Mouse (Mus musculus) hindbrain, postnatal 0 days (tissue): ENCODE measurements around the gene Bcat2. TPM values are rescaled to one million over a fixed set of nuclear protein-coding genes. Genes with fewer than 3 reads are reported as not detected.

Experiments used
- ATAC-seq: fragments of 200-750 bp; cut with Nextera tagmentation; 2 replicates; pipeline ENCODE4 v1.8.0; 2017; ENCODE audit warnings: mild to moderate bottlenecking, moderate TSS enrichment, moderate library complexity
- DNase-seq: peaks from one replicate; pipeline ENCODE4 v3.0.0-alpha.2; 2015; ENCODE audit warnings: low spot score
- H3K27ac ChIP-seq: fragments of 300-500 bp; sonication (generic); 2 replicates; pipeline ENCODE4 v1.5.1; 2014; ENCODE audit warnings: mild to moderate bottlenecking
- H3K27me3 ChIP-seq: fragments of 300-500 bp; sonication (generic); 2 replicates; pipeline ENCODE4 v1.6.1; 2014; ENCODE audit warnings: low read length, mixed read lengths; ENCODE audit not compliant: insufficient read depth
- H3K36me3 ChIP-seq: fragments of 300-500 bp; sonication (generic); 2 replicates; pipeline ENCODE4 v1.6.1; 2014; ENCODE audit warnings: low read length, mixed read lengths; ENCODE audit not compliant: insufficient read depth
- H3K4me1 ChIP-seq: fragments of 300-500 bp; sonication (generic); 2 replicates; pipeline ENCODE4 v1.6.1; 2014; ENCODE audit warnings: antibody characterized with exemption, low read length, mixed read lengths; ENCODE audit not compliant: insufficient read depth
- H3K4me2 ChIP-seq: fragments of 300-500 bp; sonication (generic); 2 replicates; pipeline ENCODE4 v1.6.1; 2014; ENCODE audit warnings: low read depth, mild to moderate bottlenecking, low read length, moderate library complexity, mixed read lengths
- H3K4me3 ChIP-seq: fragments of 300-500 bp; sonication (generic); 2 replicates; pipeline ENCODE4 v1.5.1; 2014; ENCODE audit warnings: low read length
- H3K9ac ChIP-seq: fragments of 300-500 bp; sonication (generic); replicated peaks from 2 replicates; pipeline ENCODE4 v1.6.1; 2014; ENCODE audit warnings: mild to moderate bottlenecking, low read length, moderate library complexity, mixed read lengths
- H3K9me3 ChIP-seq: fragments of 300-500 bp; sonication (generic); 2 replicates; pipeline ENCODE4 v1.6.1; 2016; ENCODE audit warnings: low read length, mixed read lengths
- CTCF ChIP-seq: IDR thresholded peaks from 2 replicates; pipeline ENCODE4 v1.5.1; 2016; ENCODE audit warnings: antibody characterized with exemption, control low read depth, low read depth
- WGBS: fragments of 180-500 bp; shearing (Covaris S2); extraction: QIAGEN DNeasy Blood & Tissue Kit; methylation state at CpG from one replicate; pipeline ENCODE4 v1.1.7; 2014; 5-methylcytosine and 5-hydroxymethylcytosine counted together
- polyA plus RNA-seq: library from polyadenylated mRNA; unstranded; fragments of >200 nt; fragmentation: Nextera tagmentation; extraction: Ambion mirVana; gene quantifications from 2 replicates; pipeline ENCODE4 v1.2.1, GENCODE M21; 2015
- total RNA-seq: library from RNA; depleted of rRNA; stranded (reverse); fragments of >200 nt; gene quantifications from 2 replicates; pipeline ENCODE4 v1.2.3, GENCODE M21; 2014

The Bcat2 gene
- total and polyA plus RNA-seq, 2 experiments from 2014 or later = 17.8 to 19.0 TPM

DNA sequence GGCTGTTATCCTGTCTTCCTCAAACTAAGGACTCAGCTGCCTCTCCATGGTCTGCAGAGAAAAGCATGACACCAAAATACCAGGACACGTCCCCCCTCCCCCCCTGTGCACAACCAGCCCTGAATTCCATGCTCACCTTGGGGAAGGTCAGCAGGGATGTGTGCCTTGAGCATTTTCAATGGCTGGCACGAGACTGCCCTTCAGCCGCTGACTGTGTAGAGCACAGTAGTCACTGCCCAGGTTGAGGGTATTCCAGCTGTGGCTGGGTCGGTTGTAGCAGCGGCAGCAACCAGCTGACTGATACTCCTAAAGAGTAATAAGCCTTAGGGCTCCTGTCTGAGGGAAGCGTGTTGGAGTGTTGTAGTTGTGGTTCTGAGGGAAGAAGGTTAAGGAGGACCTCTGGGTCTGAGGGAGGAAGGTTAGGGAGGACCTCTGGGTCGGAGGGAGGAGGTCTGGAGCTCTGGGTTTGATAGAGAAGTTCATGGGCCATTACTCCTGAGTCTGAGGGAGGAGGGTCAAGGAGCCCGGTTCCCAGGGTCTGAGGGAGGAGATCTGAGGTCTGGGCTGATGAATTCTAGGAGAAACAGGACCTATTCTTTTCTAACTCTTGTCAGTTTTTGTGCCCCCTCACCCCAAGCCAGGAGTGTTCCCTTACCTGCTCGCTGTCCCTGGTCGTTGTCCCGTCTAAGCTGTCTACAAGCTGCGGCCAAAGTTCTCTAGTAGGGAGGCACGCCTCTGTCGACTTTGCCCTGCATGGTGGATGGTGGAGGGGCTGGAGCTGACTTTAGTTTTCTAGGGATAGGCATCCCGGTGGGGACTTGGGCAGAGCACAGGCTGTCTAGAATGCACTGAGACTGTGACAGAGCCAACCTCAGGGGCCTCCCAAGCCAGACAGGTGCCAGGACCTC, 4.8 kb downstream of the Bcat2 start:
- 84% methylated on average over 15 of the region's 15 CpGs for WGBS
- H3K9me3 ChIP-seq = no peaks in the 10 kb centered on the region
- no peak for TF ChIP-seq CTCF

DNA sequence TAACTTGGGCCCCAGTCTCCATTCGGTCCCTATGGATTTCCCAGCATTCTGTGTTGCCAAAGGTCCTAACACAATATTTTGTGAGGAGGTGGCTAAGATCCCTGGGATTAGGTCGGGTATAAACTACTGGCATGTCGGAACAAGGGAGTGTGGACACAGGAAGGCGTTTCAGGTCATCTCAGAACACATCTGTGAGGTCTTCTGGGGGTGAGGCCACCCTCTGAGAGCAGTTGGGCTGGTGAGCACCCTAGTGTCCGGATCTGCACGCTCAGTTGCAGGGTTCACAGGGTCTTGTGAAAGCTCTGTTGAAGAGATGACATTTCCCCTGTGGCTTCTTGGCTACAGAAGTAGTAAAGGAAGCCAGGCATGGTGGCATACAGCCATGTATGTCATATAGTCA, 16.0 kb downstream of the Bcat2 start:
- Histone ChIP-seq H3K4me1 (no peaks in the 10 kb centered on the region), H3K4me3 (no peak overlapping the region), H3K4me2 (no peak overlapping the region), H3K9ac (no peak overlapping the region), H3K9me3 (no peaks in the 10 kb centered on the region), H3K27ac (no peak overlapping the region), H3K36me3 (peaks cover 5% of the 10 kb centered on the region), H3K27me3 (no peaks in the 10 kb centered on the region)
- TF ChIP-seq CTCF = no peak
- ATAC-seq (no peak), DNase-seq (no peak)
- 90% methylated on average over 6 of the region's 6 CpGs for WGBS

More for the DNA sequence above, 4.8 kb downstream of the Bcat2 start:
- H3K4me2 ChIP-seq = no peak overlapping the region
- ATAC-seq = no peak
- H3K4me1 ChIP-seq = peaks cover 9% of the 10 kb centered on the region
- H3K4me3 ChIP-seq = no peak overlapping the region
- H3K36me3 ChIP-seq = peaks cover 10% of the 10 kb centered on the region; the same call in 1 of the 2 replicates
- H3K27me3 ChIP-seq = no peaks in the 10 kb centered on the region
- no peak for DNase-seq
- H3K27ac ChIP-seq = no peak overlapping the region
- no peak overlapping the region for H3K9ac ChIP-seq

DNA sequence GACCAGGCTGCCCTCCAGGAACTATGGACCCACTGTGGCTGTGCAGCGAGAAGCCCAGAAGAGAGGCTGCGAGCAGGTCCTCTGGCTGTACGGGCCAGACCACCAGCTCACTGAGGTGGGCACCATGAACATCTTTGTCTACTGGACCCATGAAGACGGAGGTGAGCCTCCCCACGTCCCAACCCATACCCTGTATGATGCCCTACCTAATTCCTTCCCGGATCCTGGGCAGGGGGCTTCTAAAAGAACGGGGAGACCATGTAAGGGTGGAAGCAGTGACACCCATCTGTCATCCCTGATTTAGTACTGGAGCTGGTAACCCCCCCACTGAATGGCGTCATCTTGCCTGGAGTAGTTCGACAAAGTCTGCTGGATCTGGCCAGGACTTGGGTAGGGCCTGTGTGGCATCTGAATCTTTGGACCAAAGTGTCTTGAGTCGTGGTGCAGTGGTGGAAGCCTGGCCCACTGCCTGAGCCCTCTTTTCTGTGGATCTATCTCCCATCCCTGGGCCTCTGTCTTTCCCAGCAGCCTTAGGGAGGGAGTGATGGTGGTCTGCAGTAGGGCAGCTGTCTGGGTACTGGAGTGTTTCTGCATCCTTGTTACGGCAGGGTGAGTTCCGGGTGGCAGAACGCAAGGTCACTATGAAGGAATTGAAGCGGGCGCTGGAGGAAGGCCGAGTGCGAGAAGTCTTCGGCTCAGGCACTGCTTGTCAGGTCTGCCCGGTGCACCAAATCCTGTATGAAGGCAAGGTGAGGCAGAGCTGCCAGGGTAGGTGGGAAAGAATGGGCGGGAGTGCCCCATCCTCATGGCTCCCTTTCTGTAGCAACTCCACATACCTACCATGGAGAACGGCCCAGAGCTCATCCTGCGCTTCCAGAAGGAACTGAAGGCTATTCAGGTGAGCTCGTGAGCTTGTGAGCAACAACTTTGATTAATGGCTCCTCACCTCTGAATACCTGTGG, 18.0 kb downstream of the Bcat2 start:
- Histone ChIP-seq H3K4me3 (no peak overlapping the region), H3K27me3 (no peaks in the 10 kb centered on the region), H3K9ac (no peak overlapping the region), H3K9me3 (no peaks in the 10 kb centered on the region), H3K4me2 (no peak overlapping the region), H3K4me1 (no peaks in the 10 kb centered on the region), H3K27ac (no peak overlapping the region), H3K36me3 (peaks cover 5% of the 10 kb centered on the region)
- ATAC-seq (no peak), DNase-seq (no peak)
- no peak for TF ChIP-seq CTCF
- 93% methylated on average over 23 of the region's 23 CpGs for WGBS

DNA sequence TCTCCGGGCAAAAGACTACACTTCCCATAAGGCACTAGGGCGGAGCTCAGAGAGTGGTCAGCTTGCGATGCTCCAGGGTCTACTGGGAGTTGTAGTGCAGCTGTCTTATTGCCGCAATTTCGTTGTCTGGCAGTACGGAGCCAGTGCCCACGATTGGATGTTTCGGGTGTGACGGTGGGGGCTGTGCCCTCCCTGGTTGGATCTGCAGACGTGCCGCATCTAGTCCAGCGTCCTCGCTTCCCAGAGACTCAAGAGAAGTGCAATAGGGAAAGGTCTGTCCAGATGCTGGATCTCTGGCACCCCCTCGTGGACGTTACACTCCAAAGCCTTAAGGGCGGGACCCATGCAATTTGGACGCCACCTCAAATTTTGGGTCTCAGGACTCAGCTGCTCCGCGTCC, 19.2 kb downstream of the Bcat2 start:
- Histone ChIP-seq H3K36me3 (peaks cover 5% of the 10 kb centered on the region), H3K27ac (peak overlapping the region; percentile 80; the same call in 1 of the 2 replicates), H3K27me3 (no peaks in the 10 kb centered on the region), H3K4me1 (no peaks in the 10 kb centered on the region), H3K9me3 (no peaks in the 10 kb centered on the region), H3K4me3 (peak overlapping the region; percentile 35), H3K9ac (no peak overlapping the region), H3K4me2 (peak overlapping the region; percentile 59)
- TF ChIP-seq CTCF = peak; percentile 93
- DNase-seq = peak; percentile 98
- WGBS = 3% methylated on average over 19 of the region's 19 CpGs
- peak; percentile 99 for ATAC-seq

DNA sequence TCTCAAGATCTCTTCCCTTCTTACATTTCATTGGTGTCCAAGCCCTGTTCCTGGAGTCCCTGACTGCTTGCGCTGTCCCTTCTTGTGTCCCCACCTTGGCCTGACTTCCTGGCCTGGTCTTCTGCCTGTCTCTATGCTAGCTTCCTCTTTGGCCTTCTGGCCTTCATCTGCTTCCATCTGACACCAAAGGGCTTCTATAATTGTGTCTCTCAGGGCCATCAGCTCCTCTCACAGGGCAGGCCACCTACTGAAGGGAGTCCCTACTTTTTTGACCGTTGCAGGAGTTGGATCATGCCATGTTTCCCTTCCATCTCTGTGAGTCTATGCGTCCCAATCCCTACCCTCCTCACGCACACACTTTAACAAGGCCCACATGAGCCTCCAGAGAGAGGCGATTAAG, 19.9 kb downstream of the Bcat2 start:
- no peak overlapping the region for H3K4me2 ChIP-seq
- 98% methylated on average over 5 of the region's 5 CpGs for WGBS
- ATAC-seq (no peak), DNase-seq (no peak)
- H3K4me1 ChIP-seq = no peaks in the 10 kb centered on the region
- H3K27ac ChIP-seq = peak overlapping the region; percentile 49; the same call in 1 of the 2 replicates
- no peaks in the 10 kb centered on the region for H3K9me3 ChIP-seq
- H3K9ac ChIP-seq = no peak overlapping the region
- no peaks in the 10 kb centered on the region for H3K27me3 ChIP-seq
- no peak for TF ChIP-seq CTCF
- H3K36me3 ChIP-seq = peaks cover 5% of the 10 kb centered on the region
- no peak overlapping the region for H3K4me3 ChIP-seq

DNA sequence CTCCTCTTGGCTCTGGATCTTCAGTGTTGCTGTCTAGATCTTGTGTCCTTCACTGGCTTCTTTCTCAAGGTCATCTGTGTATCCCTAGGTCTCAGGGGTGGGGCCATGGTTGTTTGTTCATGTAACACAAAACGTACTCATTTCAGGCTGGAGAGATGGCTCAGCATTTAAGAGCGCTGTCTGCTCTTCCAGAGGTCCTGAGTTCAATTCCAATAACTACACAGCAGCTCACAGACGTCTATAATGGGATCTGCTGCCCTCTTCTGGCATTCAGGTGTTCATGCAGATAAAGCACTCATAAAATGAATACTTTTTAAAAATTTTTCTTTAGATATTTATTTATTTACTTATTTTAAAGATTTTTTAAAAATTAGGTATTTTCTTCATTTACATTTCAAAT, 20.9 kb downstream of the Bcat2 start:
- no peak for ATAC-seq
- 60% methylated on average over 3 of the region's 3 CpGs for WGBS
- no peak overlapping the region for H3K27ac ChIP-seq

More for the DNA sequence above, 20.9 kb downstream of the Bcat2 start:
- H3K27me3 ChIP-seq = no peaks in the 10 kb centered on the region
- no peak overlapping the region for H3K4me3 ChIP-seq
- H3K36me3 ChIP-seq = peaks cover 3% of the 10 kb centered on the region; the same call in 1 of the 2 replicates
- H3K9ac ChIP-seq = no peak overlapping the region
- no peak; the same call in 1 of the 2 replicates for TF ChIP-seq CTCF
- DNase-seq = peak; percentile 12
- H3K9me3 ChIP-seq = no peaks in the 10 kb centered on the region
- H3K4me2 ChIP-seq = no peak overlapping the region
- H3K4me1 ChIP-seq = no peaks in the 10 kb centered on the region
